Mouse (Mus musculus) neutrophil, adult 5-6 weeks (primary cell): ENCODE data around the gene Plk2. TPM values are rescaled to one million over a fixed set of nuclear protein-coding genes. Genes with fewer than 3 reads are reported as not detected.

ENCODE experiments used
- ATAC-seq: fragments of 151-379, 151-347 bp; 2 replicates; pipeline ENCODE4 v1.8.0; 2017; ENCODE audit warnings: mild to moderate bottlenecking, moderate TSS enrichment; ENCODE audit not compliant: insufficient number of reproducible peaks, poor library complexity, low FRiP score, severe bottlenecking; ENCODE audit errors: extremely low read depth
- total RNA-seq: library from RNA; stranded (forward); fragments of 200-1000 nt; gene quantifications from 2 replicates; pipeline ENCODE4 v1.2.3, GENCODE M21; 2017

Gene Plk2
- total RNA-seq = 93.8 and 111 TPM in 2 replicates

GRCm38 (mm10) chr13:110394291-110395178, at the start of gene Plk2:
TSS of gene Plk2 (plus strand) at chr13:110395046.
- peak; percentile 76 for ATAC-seq

GRCm38 (mm10) chr13:110346707-110347106, 48.1 kb upstream of the Plk2 start:
- no peak for ATAC-seq

- ATAC-seq = no peak
Measured at GRCm38 (mm10) chr13:110351051-110351450, 43.8 kb upstream of the Plk2 start.

GRCm38 (mm10) chr13:110356941-110357340, 37.9 kb upstream of the Plk2 start, which contains the start of gene Gapt:
TSS of gene Gapt (minus strand) at chr13:110357199.
- peak; percentile 97 for ATAC-seq

- peak; percentile 63 for ATAC-seq
Measured at GRCm38 (mm10) chr13:110363722-110364121, 31.1 kb upstream of the Plk2 start.

GRCm38 (mm10) chr13:110366477-110366876, 28.4 kb upstream of the Plk2 start:
- no peak for ATAC-seq

GRCm38 (mm10) chr13:110367961-110368555, 26.8 kb upstream of the Plk2 start:
- no peak for ATAC-seq

- ATAC-seq = peak; percentile 99
Measured at GRCm38 (mm10) chr13:110368556-110369040, 26.2 kb upstream of the Plk2 start.

GRCm38 (mm10) chr13:110369673-110370072, 25.2 kb upstream of the Plk2 start:
- no peak for ATAC-seq

GRCm38 (mm10) chr13:110382447-110382901, 12.4 kb upstream of the Plk2 start:
- peak; percentile 80 for ATAC-seq

- ATAC-seq = peak; percentile 44; the same call in 1 of the 2 replicates
Measured at GRCm38 (mm10) chr13:110384514-110384913, 10.3 kb upstream of the Plk2 start.

- peak; percentile 49 for ATAC-seq
Measured at GRCm38 (mm10) chr13:110392210-110392609, 2.6 kb upstream of the Plk2 start.

GRCm38 (mm10) chr13:110392631-110393030, 2.2 kb upstream of the Plk2 start:
- no peak for ATAC-seq

- peak; percentile 0; the same call in 1 of the 2 replicates for ATAC-seq
Measured at GRCm38 (mm10) chr13:110395179-110395794, 441 bp downstream of the Plk2 start.

GRCm38 (mm10) chr13:110395916-110396685, 1.3 kb downstream of the Plk2 start:
- no peak for ATAC-seq

- ATAC-seq = no peak
Measured at GRCm38 (mm10) chr13:110397750-110398149, 2.9 kb downstream of the Plk2 start.

- ATAC-seq = no peak
Measured at GRCm38 (mm10) chr13:110398513-110399270, 3.8 kb downstream of the Plk2 start.

GRCm38 (mm10) chr13:110401443-110401842, 6.6 kb downstream of the Plk2 start:
- ATAC-seq = no peak
